Mouse (Mus musculus) liver (tissue): ENCODE measurements around the gene Gemin7.
"Not testable (repeated sequence)": the region's sequence is repeated elsewhere in the genome, so short reads cannot be mapped to it uniquely, and the experiment has no call there.

Source experiments
- DNase-seq: peaks from one replicate; pipeline ENCODE4 v3.0.0-alpha.2; 2020; ENCODE audit warnings: mixed read lengths

Gene Gemin7

DNA sequence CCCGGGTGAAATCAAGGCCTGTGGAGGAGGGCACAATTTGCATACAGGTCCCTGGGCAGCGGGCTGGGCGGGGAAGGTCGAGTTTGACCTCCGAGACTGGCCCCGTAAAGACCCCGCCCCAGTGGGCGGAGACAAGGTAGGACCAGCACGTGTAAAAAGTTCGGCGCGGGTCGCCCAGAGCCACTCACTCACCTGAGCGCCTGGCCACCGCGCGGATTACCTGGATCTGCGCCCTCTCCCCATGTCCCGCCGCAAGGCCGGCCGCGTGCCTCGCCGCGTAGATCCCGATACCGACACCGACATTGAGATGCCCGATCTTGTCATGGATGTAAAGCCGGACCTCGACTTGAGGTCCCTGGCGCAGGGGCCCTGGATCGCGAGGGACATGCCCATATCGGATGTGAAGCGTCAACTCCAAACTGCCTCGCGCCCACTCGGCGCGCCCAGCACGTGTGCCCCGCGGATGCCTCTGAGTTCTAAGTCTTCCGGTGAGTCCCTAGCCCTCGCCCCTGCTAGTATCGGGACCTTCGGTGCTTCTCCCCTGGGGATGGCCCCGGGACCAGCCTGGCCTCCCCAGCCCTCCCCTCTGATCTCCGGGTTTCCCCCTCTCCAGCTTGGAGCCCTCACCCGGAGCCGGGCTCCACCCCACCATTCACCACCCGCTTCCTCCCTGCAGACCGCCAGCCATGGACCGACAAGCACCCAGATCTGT lies at the start of gene Gemin7, which contains the start of gene Zfp296:
TSS of gene Gemin7 (minus strand) at position 455 of the 712 bp plus-strand sequence.
TSS of gene Zfp296 (plus strand) at position 147 of the 712 bp plus-strand sequence.
- peak; percentile 76 for DNase-seq

- no peak for DNase-seq
These were observed 46.0 kb upstream of the Gemin7 start for GRCm38 (mm10) chr7:19623433-19623832.

- DNase-seq: no peak
These were observed 44.8 kb upstream of the Gemin7 start for GRCm38 (mm10) chr7:19622241-19622640.

DNA sequence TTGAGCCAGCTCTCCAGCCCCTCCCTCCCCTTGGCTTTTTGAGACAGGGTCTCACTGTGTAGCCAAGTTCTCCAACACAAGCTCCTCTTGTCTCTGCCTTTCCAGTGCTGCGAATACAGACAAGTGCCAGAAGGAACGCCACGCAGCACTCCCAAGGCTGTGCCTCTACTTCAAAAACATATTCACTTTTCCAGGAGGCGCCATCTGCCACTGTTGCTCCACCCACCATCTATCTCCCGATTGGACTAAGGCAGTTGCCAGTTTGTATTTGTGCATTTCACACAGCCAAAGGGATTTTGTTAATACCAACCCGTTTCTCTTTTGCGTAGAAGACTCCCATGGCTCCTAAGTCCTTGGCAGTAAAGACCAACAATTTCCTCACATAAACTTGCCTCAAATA lies 43.4 kb upstream of the Gemin7 start:
- no peak for DNase-seq

- DNase-seq: peak; percentile 69
These were observed 41.8 kb upstream of the Gemin7 start for GRCm38 (mm10) chr7:19619004-19619801.

DNA sequence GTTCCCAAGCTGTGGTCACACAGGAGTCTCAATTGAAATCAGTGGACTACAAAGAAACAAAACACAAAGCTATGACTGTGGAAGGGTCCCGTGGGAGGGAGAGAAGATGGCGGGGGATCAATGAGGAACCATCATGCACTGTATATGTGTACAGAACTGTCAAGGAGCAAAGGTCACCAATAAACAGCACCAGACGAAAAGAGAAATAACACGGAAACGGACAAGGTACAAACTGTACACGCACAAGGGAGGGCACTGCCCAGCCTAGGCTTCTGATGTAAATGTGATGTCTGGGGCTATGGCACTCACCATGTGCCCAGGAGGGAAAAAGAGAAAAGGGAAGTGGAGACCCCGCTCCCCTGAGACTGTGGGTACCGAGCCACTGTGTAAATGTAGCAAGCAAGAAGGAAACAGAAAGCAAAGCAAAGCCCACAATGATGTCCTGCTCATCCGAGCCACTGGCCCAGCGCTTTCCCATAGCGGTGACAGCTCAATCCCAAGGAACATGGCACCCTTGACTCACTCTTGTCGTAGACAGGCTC lies 37.7 kb upstream of the Gemin7 start:
- no peak for DNase-seq

DNA sequence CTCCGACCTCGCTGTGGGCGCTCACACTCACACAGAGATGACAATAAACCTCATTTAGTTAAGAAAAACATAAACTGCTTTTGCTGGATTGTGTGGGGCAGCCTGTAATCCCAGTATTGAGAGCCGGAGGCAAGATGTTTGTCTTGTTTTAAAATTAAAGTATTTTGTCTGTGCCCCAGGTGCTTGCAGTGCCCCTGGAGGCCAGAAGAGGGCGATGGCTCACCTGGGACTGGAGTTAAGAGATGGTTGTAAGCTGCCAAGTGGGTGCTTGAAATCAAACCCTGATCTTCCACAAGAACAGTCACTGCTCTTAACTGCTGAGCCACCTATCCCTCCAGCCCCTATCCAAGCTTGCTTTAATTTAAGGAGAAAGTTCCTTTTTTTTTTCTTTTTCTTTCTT lies 33.6 kb upstream of the Gemin7 start:
- DNase-seq: no peak

GRCm38 (mm10) chr7:19609641-19610332 lies 32.4 kb upstream of the Gemin7 start:
- no peak for DNase-seq

DNA sequence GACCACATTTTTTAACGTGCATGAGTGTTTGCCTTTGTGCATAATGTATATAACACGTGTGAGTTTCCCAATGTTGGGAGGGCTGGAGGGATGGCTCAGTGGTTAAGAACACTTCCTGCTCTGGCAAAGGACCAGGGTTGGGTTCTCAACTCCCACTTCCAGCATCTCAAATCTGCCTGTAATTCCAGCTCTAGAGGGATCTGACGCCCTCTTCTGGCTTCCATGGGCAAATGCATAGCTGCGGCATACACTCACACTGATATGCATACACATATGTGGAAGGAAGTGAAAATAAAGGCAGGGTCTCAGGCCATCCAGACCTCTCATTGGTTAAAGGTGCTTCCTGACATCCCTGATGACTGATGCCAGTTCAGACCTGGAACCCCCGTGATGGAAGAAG lies 29.9 kb upstream of the Gemin7 start:
- DNase-seq: no peak

DNA sequence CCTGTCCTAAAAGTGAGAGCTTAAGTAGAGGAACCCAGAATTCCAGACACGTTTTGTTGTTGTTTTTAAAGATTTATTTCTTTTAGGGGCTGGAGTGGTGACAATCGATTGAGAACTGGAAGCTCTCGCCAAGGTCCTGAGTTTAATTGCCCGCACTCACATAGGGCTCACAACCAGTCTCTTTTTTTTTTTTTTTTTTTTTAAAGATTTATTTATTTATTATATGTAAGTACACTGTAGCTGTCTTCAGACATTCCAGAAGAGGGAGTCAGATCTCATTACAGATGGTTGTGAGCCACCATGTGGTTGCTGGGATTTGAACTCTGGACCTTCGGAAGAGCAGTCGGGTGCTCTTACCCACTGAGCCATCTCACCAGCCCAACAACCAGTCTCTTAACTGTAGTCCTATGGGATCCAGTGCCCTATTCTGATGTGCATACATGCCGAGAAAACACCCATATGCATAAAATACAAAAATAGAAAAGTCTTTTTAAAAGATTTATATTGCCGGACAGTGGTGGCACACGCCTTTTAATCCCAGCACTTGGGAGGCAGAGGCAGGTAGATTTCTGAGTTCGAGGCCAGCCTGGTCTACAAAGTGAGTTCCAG lies 27.3 kb upstream of the Gemin7 start:
- DNase-seq: not testable (repeated sequence)

DNA sequence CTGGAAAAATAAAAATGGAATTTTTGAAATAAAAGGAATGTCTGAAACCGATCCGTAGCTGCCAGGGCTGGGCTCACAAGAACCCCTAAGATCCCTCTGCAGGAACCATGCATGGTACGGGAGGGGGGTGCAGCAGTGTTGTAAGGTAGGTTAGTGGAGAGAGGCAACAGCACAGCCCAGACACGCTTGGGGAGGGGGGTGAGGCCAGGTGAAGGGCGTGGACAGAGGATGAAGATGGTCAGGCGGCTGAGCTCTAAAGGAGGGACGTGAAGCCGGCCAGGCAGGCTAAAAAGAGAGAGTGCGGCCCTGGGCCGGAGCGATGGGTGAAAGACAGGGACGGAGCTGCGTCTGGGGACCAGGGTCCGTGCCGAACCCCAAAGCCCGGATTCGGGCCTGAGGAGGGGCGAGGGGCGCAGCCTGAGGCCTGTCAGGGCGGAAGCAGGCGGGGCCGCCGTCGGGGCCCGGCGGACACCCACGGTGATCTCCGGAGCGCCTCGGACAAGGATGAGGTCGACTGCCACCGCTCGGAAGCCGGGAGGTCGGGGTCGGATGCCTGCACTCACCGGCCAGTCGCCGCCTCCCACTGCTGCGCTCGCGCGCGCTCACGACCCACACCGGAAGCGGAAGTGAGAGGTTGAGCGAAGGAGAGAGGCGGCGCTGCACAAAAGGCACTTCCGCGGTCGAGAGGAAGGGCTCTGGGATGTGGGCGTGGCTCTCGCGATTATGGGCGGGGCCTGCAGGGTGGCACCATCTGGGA lies 26.6 kb upstream of the Gemin7 start, which contains the start of gene Clasrp:
TSS of gene Clasrp (minus strand) at position 638 of the 757 bp plus-strand sequence.
- peak; percentile 98 for DNase-seq

- no peak for DNase-seq
These were observed 25.7 kb upstream of the Gemin7 start for GRCm38 (mm10) chr7:19603055-19603454.

GRCm38 (mm10) chr7:19600562-19600961 lies 23.2 kb upstream of the Gemin7 start:
- DNase-seq: no peak

DNA sequence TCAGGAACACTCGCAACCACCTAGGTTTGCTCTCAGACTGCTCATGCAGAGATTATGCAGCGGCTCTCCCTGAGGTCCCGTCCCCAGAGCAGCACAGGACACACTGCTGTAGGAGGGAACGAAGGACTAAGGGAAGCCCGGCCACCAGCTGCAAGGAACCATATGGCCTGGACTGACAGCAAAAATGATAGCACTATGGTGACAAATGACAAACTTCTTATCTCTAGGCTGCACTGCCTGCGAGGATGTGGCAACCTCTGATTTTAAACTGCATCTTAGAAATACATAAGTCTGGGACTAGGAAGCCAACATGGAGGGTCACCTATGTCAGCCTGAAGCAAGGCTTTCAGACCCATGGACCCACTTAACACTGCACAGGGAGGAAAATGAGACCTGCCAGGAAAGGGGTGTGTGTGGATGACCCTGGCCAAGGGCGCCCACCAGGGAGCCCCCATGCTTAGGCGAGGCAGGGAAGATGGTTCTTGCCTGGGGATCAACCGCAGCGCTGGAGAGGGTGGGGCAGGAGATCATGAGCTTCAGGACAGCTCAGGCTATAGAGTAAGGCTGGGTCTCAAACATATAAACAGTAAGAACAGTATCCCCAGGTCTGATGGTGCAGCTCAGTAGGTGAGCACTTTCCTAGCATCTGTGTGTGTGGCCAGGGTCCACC lies 15.8 kb upstream of the Gemin7 start:
- peak; percentile 38 for DNase-seq

DNA sequence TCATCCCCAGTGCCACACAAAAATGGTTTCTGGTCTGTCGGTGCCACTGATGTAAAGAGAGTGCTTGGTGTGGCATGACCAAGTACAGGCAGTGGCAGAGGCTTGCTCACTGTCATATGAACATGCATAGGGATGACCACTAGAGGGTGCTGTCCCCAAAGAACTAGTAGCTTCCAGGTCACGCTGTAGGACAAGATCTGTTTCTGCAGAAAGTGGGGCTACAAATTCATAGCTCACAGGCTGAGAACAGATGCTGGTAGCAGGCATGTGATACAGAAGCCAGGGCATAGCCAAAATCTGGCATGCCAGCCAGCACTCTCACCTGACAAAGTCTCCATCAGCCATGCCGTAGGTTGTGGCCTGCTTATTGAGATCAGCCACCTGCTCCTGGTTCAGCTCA lies 12.5 kb upstream of the Gemin7 start:
- DNase-seq: peak; percentile 76

- peak; percentile 79 for DNase-seq
These were observed 11.8 kb upstream of the Gemin7 start for GRCm38 (mm10) chr7:19589207-19589606.

DNA sequence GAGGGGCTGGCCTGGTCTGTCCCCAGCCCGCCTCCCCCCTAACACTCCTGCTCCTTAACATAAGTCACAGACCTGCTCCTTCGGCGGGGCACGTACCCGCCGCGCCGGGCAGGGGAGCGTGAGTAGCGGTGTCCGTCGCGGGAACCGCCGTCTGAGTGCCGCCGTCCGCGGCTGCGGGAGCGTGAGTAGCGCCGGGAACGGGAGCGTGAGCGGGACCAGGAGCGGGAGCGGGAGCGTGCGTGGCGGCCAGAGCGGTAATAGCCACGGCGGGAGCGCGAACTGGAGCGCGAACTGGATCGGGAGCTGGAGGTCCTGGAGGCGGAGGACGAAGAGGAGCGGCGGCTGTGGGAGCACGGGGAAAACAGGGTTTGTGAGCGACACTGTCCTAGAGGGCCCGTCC lies 8.9 kb upstream of the Gemin7 start:
- DNase-seq: no peak

DNA sequence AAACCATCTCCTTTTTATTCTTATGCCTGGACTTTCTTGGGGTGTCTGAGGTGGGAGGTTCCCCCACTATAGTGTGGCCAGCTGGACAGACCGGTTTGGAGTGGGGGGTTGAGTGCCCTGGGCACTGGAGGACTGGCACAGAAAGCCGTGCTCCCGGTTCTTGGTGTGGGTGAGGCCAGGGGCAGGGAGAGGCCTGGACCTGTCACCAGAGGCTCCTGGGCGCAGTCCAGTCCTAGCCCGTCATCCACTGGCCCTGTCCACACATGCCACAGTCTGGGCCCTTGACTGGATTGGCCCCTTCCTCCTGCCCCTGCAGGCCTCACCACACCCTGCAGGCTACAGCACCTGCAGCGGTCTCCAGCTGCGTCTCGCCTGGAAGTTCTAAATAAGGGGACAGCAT lies 3.2 kb upstream of the Gemin7 start:
- DNase-seq: no peak

GRCm38 (mm10) chr7:19579751-19580150 lies 2.4 kb upstream of the Gemin7 start:
- no peak for DNase-seq

DNA sequence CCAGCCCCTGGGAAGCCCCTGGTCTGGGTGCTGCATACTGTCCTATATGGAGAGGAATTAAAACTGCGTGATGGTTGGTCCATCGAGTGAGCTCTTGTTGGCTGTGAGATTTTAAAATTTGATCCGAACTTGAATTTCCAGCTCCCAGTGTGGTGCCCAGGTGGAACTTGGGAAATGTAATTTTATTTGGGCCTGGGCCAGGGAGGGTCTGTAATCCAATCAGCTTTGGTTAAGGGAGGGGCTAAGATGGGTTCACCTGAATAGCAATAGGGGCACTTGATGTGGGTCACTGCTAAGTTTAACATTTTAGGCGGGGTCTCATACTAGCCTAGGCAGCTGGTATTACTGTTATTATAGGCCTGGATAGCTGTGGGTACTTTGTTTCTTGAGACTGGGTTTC lies 1.0 kb upstream of the Gemin7 start:
- no peak for DNase-seq

- peak; percentile 60 for DNase-seq
These were observed 551 bp upstream of the Gemin7 start for GRCm38 (mm10) chr7:19577877-19578414.
